Mouse (Mus musculus) lung, adult 18-20 months (tissue): ENCODE results near the gene Hsd11b2.

Experiments used
- DNase-seq, 2 experiments: peaks; one replicate each; pipeline ENCODE4 v3.0.0; 2022; ENCODE audit warnings: mixed read lengths in 2 of 2

Hsd11b2 gene

GRCm38 (mm10) chr8:105518436-105519313 lies at the start of gene Hsd11b2:
Gene Hsd11b2, plus strand, starts transcription at chr8:105518755.
- peak; percentile 77 to 81 for DNase-seq

- DNase-seq: peak; percentile 83 to 90
Measured at GRCm38 (mm10) chr8:105469041-105469695, 49.4 kb upstream of the Hsd11b2 start.

GRCm38 (mm10) chr8:105469816-105470215 lies 48.7 kb upstream of the Hsd11b2 start:
- no peak for DNase-seq

DNA sequence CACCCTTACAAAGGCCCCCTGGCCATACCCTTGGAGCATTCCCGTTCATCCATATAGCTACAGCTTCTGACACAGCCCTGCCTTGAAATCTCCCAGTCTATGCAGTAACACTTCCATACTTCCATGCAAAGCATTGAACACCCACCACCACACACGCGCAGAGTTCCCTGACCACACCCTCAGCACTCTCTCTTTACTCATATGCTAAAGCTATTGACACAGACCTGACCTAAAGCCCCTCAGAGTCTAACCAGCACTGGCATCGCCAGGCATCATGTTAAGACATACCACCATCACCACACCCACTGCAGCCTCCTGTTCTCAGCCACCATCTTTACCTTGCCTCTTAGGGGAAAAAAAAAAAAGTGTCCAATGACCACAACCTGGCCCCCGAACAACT lies 48.3 kb upstream of the Hsd11b2 start:
- no peak for DNase-seq

- no peak for DNase-seq
Measured at GRCm38 (mm10) chr8:105470681-105471313, 47.8 kb upstream of the Hsd11b2 start.

GRCm38 (mm10) chr8:105471314-105472015 lies 47.1 kb upstream of the Hsd11b2 start, which contains the start of gene Tppp3:
Gene Tppp3, minus strand, starts transcription at chr8:105471526.
- peak; percentile 97 to 99 for DNase-seq

GRCm38 (mm10) chr8:105472414-105472932 lies 46.1 kb upstream of the Hsd11b2 start:
- DNase-seq: no peak

- DNase-seq: no peak
Measured at GRCm38 (mm10) chr8:105472983-105473382, 45.6 kb upstream of the Hsd11b2 start.

DNA sequence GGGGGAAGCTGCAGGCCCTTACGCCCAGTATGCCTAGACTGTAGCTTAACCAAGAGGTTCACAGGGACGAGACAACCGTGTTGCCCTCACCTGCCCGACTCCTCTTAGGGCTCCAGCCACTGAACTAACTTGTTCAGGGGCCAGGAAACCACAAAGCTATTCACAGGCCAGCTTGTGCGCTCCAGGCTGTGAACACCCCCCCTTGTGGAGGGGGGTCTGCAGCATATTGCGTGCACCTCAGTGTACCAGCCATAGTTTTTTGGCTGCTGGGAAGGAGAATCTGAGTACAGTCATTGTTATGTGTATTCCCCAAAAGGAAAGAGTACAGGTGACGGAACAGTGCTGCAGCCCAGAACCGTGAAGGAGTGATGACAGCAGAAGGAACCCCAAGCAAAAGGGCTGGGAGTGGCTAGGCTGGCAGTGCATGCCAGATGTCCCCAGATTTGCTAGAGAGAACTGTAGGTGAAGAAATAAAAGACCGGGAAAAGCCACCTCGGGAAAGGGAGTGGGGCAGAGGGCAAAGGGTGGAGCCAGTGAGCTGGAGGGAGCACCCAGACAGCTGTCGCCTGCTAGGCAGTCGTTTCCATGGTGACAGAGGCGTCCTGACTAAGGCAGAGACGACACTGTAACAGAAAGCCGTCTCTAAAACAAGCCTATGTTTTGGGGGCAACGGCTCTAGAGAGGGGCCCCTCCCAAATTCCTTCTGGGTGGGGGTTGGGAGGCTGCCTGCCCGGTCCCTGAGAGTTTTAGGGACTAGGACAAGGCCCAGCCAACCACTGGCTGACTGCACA lies 44.5 kb upstream of the Hsd11b2 start:
- DNase-seq: peak; percentile 77 to 87

DNA sequence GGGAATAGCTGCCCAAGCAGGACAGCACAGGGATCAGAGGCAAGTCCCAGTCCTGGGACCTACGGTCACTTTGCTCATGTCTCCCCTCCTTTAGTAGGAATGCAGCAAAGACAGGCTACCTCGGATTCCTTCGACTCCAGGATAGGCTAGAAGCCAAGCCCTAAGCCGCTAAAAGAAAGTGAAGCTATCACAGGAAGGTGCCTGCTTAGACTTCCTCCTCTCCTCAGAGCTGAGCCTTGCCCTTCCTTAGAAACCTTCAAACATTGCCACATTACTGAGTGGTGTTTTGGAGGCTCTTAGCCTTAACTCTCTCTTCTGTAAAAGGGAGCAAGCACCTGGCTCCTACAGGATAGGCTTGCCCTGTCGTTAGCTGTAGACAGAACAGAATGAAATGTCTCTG lies 43.9 kb upstream of the Hsd11b2 start:
- DNase-seq: no peak

GRCm38 (mm10) chr8:105475254-105475653 lies 43.3 kb upstream of the Hsd11b2 start:
- no peak for DNase-seq

GRCm38 (mm10) chr8:105475742-105476141 lies 42.8 kb upstream of the Hsd11b2 start:
- no peak for DNase-seq

GRCm38 (mm10) chr8:105476161-105476560 lies 42.4 kb upstream of the Hsd11b2 start:
- no peak for DNase-seq

DNA sequence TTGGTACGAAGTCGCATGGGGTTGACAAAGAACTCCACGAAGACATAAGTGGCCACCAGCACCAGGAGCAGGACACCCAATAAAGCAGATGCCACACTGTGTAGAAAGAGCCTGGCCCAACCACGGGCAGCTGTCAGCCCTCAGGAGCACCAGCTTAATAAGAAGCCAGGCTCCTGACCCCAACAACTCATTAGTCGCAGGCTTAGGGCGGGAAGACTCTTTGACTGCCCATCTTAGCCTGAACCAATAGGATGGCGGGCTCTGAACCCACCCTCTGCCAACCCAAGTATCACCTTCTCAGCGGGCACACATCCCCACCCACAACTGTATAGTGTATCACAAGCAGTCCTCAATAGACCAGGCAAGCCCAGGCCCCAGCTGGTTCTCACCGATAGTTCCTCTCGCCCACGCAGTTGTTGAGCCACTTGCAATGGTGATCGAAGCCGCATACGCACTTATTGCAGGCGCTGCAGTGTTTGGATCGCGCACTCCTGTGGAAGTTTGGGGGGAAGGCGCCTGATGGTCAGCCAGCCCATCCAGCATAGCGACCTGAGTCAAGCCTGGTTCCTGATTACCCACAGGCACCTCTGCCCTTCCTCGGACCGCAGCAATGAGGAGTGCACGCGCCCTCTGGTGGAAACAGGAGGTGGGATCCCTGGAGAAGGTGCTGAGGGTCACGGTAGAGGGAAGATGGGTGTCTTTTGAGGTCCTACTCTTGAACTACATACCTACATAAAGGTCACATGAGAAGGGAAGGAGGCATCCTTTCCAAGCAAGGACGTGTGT lies 41.7 kb upstream of the Hsd11b2 start:
- DNase-seq: peak; percentile 68 to 78

GRCm38 (mm10) chr8:105477792-105478191 lies 40.8 kb upstream of the Hsd11b2 start:
- no peak for DNase-seq

DNA sequence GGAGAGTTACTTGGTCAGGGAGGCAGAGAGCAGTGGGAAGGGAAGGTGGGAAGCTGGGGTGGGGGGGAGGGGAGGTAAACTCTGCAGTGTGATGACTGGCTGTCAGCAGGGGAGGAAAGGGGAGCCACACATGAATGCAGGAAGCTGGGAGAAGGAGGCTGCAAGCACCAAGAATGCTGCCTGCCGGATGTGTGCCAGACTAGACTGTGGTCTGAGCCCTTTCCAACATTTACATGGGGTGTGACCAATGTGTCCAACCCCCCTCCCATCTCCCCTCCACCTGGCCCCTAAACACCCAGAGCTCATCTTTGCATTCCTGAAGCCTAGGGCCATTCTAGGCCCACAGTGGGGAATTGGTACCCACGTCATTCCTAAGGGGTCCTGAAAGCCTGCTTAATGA lies 37.5 kb upstream of the Hsd11b2 start:
- DNase-seq: no peak

DNA sequence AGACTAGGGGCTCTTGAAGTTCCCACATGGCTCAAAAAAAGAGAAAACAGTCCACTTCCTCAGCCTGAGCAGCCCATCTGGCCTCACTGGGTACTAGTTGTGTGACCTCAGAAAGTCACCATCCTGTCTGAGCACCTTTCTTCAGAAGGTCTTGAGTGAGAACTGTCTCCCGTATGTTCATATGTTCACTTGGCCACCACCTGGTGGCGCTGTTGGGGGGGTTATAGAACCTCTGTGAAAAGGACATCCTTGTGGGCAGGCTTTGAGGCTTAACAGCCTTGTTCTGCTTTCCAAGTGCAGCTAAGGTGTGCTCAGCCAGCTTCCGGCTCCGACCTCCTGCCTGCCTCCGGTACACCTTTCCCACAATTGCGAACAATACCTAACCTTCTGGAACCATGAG lies 37.1 kb upstream of the Hsd11b2 start:
- DNase-seq: peak in 1 of 2 experiments; percentile 60

DNA sequence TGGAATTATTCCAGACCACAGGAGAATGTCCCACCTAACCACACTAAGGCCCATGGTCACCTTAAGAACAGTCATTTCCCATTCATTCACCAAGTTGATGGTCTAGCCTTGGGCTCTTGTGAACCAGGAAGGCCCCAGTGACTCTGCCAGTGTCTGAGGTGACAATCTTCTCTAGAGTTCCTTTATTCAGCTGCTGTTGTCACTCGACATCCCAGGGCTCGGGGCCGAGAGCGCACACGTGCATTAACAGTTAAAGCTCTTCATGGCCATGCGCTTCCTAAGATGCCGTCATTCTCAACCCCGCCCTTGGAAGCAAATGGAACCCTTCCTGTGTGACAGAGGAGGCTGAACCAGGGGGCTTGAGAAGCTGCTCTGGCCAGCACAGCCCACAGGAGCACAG lies 36.4 kb upstream of the Hsd11b2 start:
- DNase-seq: no peak

GRCm38 (mm10) chr8:105483212-105484029 lies 35.1 kb upstream of the Hsd11b2 start:
- DNase-seq: peak in 1 of 2 experiments; percentile 63

GRCm38 (mm10) chr8:105484030-105484368 lies 34.6 kb upstream of the Hsd11b2 start:
- no peak for DNase-seq
